Mouse (Mus musculus) kidney, adult 2 months (tissue): ENCODE measurements around the gene Tmem63c.

Experiments used
- CTCF ChIP-seq: fragments of 200-500 bp; conservative IDR thresholded peaks from 2 replicates; pipeline ENCODE4 v1.5.1; 2011; ENCODE audit warnings: low read depth, mild to moderate bottlenecking, control low read depth, low read length, moderate library complexity, mixed read lengths; ENCODE audit not compliant: insufficient read depth, insufficient read length
- POLR2A ChIP-seq: fragments of 200-500 bp; IDR thresholded peaks from one replicate; pipeline ENCODE4 v1.6.1; 2011; ENCODE audit warnings: low read depth, low read length, control low read depth

DNA sequence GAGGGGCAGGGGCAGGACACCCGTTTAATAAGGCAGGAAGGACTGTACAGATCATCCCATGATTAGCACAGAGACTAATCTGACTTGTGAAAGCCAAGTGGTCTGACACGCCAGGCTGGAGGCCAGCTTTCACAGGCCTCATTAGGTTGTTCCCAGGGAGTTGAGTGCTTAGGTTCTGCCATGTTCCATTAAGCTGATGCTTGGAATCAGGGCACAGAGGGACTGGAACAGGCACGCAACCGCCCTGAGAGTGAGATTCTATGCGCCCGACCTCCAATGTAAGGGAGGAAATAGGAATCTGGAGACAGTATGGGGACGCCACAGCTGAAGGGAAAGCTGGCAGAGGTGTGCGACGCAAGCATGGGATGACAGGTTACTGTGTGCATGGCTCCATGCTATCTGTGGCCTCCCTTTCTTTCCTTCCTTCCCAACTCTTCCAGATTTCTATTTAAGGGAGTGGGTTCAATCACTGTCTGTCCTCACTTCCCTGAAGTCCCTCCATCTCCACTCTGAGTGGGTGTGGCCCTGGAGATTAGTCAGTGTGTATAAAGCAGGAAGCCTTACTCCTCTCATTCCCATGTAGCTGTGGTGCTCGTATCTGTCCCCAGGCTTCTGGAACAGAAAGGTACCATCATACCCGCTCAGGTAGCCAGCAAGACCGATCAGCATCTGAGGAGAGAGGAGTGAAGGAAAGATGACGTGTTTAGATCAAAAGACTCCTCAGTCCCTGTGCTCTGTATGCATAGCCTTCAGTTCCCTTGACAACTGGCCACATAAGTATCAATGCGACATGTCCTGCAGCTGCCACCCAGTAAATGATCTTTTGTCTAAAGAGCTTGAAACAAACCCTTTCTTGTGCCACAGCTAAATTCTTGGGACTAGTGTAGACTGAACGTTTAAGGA, 116.5 kb downstream of the Tmem63c start:
- TF ChIP-seq CTCF: no peak
- no peak for TF ChIP-seq POLR2A
